Mouse (Mus musculus) forebrain, postnatal 0 days (tissue): ENCODE measurements around the gene Etfa. TPM values are rescaled to one million over a fixed set of nuclear protein-coding genes. Genes with fewer than 3 reads are reported as not detected.

ENCODE experiments used
- ATAC-seq: fragments of 200-750 bp; cut with Nextera tagmentation; 2 replicates; pipeline ENCODE4 v1.8.0; 2017; ENCODE audit warnings: mild to moderate bottlenecking, moderate library complexity
- DNase-seq: peaks from one replicate; pipeline ENCODE4 v3.0.0-alpha.2; 2015
- H3K27ac ChIP-seq: fragments of 300-500 bp; sonication (generic); 2 replicates; pipeline ENCODE4 v1.5.1; 2014; ENCODE audit warnings: low read depth, mild to moderate bottlenecking, antibody characterized with exemption, low read length, moderate library complexity, mixed read lengths
- H3K27me3 ChIP-seq: fragments of 300-500 bp; sonication (generic); 2 replicates; pipeline ENCODE4 v1.6.1; 2014; ENCODE audit warnings: mild to moderate bottlenecking, low read length, mixed read lengths; ENCODE audit not compliant: insufficient read depth
- H3K36me3 ChIP-seq: fragments of 300-500 bp; sonication (generic); 2 replicates; pipeline ENCODE4 v1.6.1; 2014; ENCODE audit warnings: mild to moderate bottlenecking, moderate library complexity; ENCODE audit not compliant: insufficient read depth
- H3K4me1 ChIP-seq: fragments of 300-500 bp; sonication (generic); 2 replicates; pipeline ENCODE4 v1.6.1; 2014; ENCODE audit warnings: antibody characterized with exemption; ENCODE audit not compliant: insufficient read depth
- H3K4me2 ChIP-seq: fragments of 300-500 bp; sonication (generic); 2 replicates; pipeline ENCODE4 v1.6.1; 2014; ENCODE audit warnings: low read depth, mild to moderate bottlenecking, moderate library complexity
- H3K4me3 ChIP-seq: fragments of 300-500 bp; sonication (generic); 2 replicates; pipeline ENCODE4 v1.5.1; 2014; ENCODE audit warnings: low read depth, low read length, mixed read lengths
- H3K9ac ChIP-seq: fragments of 300-500 bp; sonication (generic); 2 replicates; pipeline ENCODE4 v1.6.1; 2014; ENCODE audit warnings: mild to moderate bottlenecking
- H3K9me3 ChIP-seq: fragments of 300-500 bp; sonication (generic); 2 replicates; pipeline ENCODE4 v1.6.1; 2016; ENCODE audit warnings: low read length
- CTCF ChIP-seq: sonication (generic); IDR thresholded peaks from 2 replicates; pipeline ENCODE4 v1.5.1; 2016; ENCODE audit warnings: antibody characterized with exemption, control low read depth, low read depth
- WGBS: fragments of 180-500 bp; shearing (Covaris S2); extraction: QIAGEN DNeasy Blood & Tissue Kit; methylation state at CpG from one replicate; pipeline ENCODE4 v1.1.7; 2014; 5-methylcytosine and 5-hydroxymethylcytosine counted together
- polyA plus RNA-seq: library from polyadenylated mRNA; unstranded; fragments of >200 nt; fragmentation: Nextera tagmentation; extraction: Ambion mirVana; gene quantifications from 2 replicates; pipeline ENCODE4 v1.2.1, GENCODE M21; 2015
- total RNA-seq: library from RNA; depleted of rRNA; stranded (reverse); fragments of >200 nt; gene quantifications from 2 replicates; pipeline ENCODE4 v1.2.3, GENCODE M21; 2014

Etfa gene
- total and polyA plus RNA-seq, 2 experiments from 2014 or later: 17.9 to 96.0 TPM

DNA sequence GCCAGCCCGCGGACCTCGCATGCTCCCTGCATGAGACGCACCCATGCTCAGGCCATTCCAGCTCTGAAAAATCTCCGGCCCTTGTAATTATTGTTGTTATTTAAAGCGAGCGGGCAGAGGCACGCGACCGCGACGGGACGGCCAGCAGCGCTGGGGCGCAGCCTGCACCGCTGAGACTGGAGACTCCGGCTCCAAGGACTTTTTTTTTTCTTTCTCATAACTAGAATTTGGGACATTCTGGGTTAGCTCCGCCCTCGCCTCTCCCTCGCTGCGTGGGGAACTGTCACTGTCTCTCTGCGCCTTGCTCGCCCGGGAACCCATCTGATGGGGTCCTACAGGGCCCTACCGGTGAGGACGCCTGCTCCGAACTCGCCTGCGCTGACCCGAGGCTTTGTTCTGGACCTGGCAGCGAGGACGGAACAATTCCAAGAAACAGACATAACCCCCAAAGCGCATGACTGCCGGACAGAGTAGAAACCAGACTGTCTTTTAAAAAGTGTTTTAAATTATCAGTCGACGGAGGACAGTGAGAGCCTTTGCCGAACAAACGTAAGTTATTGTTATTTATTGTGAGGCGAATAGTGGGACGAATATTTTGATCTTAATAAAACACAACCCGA lies 33.6 kb upstream of the Etfa start:
- Histone ChIP-seq H3K4me3 (peak overlapping the region; percentile 2; the same call in 1 of the 2 replicates), H3K36me3 (no peaks in the 10 kb centered on the region), H3K4me1 (no peaks in the 10 kb centered on the region; the same call in 1 of the 2 replicates), H3K4me2 (no peak overlapping the region), H3K9ac (no peak overlapping the region), H3K27me3 (peaks cover 67% of the 10 kb centered on the region), H3K27ac (no peak overlapping the region), H3K9me3 (no peaks in the 10 kb centered on the region)
- 4% methylated on average over 41 of the region's 41 CpGs for WGBS
- DNase-seq (peak; percentile 49), ATAC-seq (no peak)
- no peak for TF ChIP-seq CTCF

GRCm38 (mm10) chr9:55544861-55545555 lies 33.0 kb upstream of the Etfa start:
- TF ChIP-seq CTCF: no peak
- no peak overlapping the region for H3K27ac ChIP-seq
- H3K4me1 ChIP-seq: no peaks in the 10 kb centered on the region; the same call in 1 of the 2 replicates
- H3K9me3 ChIP-seq: no peaks in the 10 kb centered on the region
- WGBS: 2% methylated on average over 30 of the region's 30 CpGs
- DNase-seq (peak; percentile 79), ATAC-seq (no peak)
- H3K27me3 ChIP-seq: peaks cover 70% of the 10 kb centered on the region
- no peak overlapping the region for H3K9ac ChIP-seq
- H3K36me3 ChIP-seq: no peaks in the 10 kb centered on the region
- H3K4me3 ChIP-seq: 0 out of 2 replicates have a peak overlapping the region, but pooled peaks have one; percentile 2
- H3K4me2 ChIP-seq: no peak overlapping the region

GRCm38 (mm10) chr9:55543703-55544401 lies 31.8 kb upstream of the Etfa start:
- no peak overlapping the region for H3K27ac ChIP-seq
- ATAC-seq (no peak), DNase-seq (peak; percentile 84)
- peak overlapping the region; percentile 17; the same call in 1 of the 2 replicates for H3K4me2 ChIP-seq
- H3K36me3 ChIP-seq: no peaks in the 10 kb centered on the region
- no peak overlapping the region for H3K9ac ChIP-seq
- no peaks in the 10 kb centered on the region; the same call in 1 of the 2 replicates for H3K4me1 ChIP-seq
- H3K27me3 ChIP-seq: peaks cover 69% of the 10 kb centered on the region
- no peak for TF ChIP-seq CTCF
- 2% methylated on average over 46 of the region's 46 CpGs for WGBS
- H3K9me3 ChIP-seq: no peaks in the 10 kb centered on the region
- 0 out of 2 replicates have a peak overlapping the region, but pooled peaks have one; percentile 5 for H3K4me3 ChIP-seq

- Histone ChIP-seq H3K9me3 (no peaks in the 10 kb centered on the region), H3K9ac (no peak overlapping the region), H3K4me3 (no peak overlapping the region), H3K4me1 (no peaks in the 10 kb centered on the region; the same call in 1 of the 2 replicates), H3K27me3 (peaks cover 69% of the 10 kb centered on the region), H3K27ac (no peak overlapping the region), H3K36me3 (no peaks in the 10 kb centered on the region), H3K4me2 (no peak overlapping the region)
- ATAC-seq (no peak), DNase-seq (no peak)
- WGBS: 15% methylated on average over 8 of the region's 8 CpGs
- TF ChIP-seq CTCF: no peak
These were observed 31.3 kb upstream of the Etfa start for GRCm38 (mm10) chr9:55543336-55543702.

DNA sequence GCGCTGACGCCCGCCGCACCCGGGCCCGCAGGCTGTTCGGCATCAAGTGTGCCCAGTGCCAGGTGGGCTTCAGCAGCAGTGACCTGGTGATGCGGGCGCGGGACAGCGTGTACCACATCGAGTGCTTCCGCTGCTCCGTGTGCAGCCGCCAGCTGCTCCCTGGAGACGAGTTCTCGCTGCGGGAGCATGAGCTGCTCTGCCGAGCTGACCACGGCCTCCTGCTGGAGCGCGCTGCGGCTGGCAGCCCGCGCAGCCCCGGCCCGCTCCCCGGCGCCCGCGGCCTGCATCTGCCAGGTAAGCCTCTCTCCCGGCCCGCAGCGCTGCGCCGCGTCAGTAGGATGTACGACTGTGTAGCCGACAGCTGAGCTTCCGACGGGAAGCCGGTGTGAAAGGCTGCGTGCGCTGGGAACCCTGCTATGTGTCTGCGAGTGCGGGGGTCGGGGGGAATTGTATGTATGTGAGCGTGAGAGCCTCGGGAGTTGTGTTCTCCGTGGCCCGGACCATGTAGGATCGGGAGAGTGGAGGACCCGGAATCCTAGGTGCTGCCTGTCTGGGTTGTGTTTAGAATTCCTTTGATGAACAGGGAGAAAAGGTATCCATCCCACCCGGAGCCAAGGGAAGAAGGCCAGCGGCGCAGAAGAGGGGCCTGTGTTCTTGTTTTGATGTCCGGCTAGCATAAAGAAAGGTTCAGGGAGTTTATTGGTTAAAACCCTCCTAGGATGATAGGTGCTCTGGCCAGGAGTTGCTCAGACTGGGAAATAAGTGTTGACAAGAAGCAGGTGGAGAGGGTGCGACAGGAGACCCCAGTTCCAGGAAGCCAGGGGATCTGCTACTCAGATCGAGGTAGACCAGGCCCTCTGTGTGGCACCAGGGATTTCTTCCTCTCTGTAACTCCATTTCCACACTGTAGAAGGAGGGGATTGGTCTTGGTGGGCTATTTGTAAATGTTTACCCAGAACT lies 30.6 kb upstream of the Etfa start:
- Histone ChIP-seq H3K4me1 (no peaks in the 10 kb centered on the region; the same call in 1 of the 2 replicates), H3K9me3 (no peaks in the 10 kb centered on the region), H3K27ac (no peak overlapping the region), H3K4me3 (peak overlapping the region; percentile 1; the same call in 1 of the 2 replicates), H3K4me2 (no peak overlapping the region), H3K27me3 (peaks cover 68% of the 10 kb centered on the region), H3K36me3 (no peaks in the 10 kb centered on the region), H3K9ac (no peak overlapping the region)
- ATAC-seq (no peak), DNase-seq (peak; percentile 18)
- no peak for TF ChIP-seq CTCF
- 4% methylated on average over 59 of the region's 59 CpGs for WGBS

DNA sequence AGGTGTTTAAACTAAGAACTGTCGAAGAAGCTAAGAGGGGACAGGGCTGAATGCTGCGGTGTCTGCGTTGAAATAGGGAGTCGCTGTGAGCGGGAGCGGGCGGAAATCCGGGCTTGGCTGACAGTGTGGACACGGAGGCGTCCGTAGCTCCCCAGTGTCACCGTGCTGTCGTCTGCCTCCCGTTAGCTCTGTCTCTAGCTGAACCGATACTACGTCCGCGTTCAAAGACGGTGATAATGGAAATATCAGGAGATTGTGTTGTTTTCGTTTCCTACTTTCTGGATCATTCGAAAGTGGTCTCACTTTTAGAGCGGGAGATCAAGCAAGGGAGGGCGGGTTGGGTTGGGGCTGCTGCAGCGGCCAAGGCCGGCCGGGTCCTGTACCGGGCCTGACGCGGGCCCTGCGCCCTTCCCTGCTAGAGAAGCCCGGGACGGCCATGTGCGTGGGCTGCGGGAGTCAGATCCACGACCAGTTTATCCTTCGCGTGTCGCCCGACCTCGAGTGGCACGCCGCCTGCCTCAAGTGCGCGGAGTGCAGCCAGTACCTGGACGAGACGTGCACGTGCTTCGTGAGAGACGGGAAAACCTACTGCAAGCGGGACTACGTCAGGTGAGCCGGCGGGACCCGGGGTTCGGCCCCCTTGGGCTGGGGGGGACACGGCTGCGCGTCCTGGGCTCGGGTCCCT lies 29.8 kb upstream of the Etfa start:
- no peak for TF ChIP-seq CTCF
- no peaks in the 10 kb centered on the region; the same call in 1 of the 2 replicates for H3K4me1 ChIP-seq
- WGBS: 3% methylated on average over 59 of the region's 59 CpGs
- H3K36me3 ChIP-seq: no peaks in the 10 kb centered on the region
- 0 out of 2 replicates have a peak overlapping the region, but pooled peaks have one; percentile 0 for H3K4me3 ChIP-seq
- H3K9me3 ChIP-seq: no peaks in the 10 kb centered on the region
- peaks cover 67% of the 10 kb centered on the region for H3K27me3 ChIP-seq
- DNase-seq (no peak), ATAC-seq (no peak)
- H3K9ac ChIP-seq: no peak overlapping the region
- no peak overlapping the region for H3K27ac ChIP-seq
- H3K4me2 ChIP-seq: no peak overlapping the region
